8 mouse cellular contexts compared by ENCODE assay signal in genomic region chr5:123720328-123721311, GRCm38 (mm10). TPM values are rescaled to one million over a fixed set of nuclear protein-coding genes. Genes with fewer than 3 reads are reported as not detected.
DNase-seq lines count a peak whose midpoint lies in the region; ATAC-seq lines count a peak whose summit lies in the region.

Zcchc8 (minus strand) TSS chr5:123721100.

- under 1% methylated on average over 83 of the region's 83 CpGs for WGBS in hindbrain, embryonic 14.5 days

- peak; percentile 100 for ATAC-seq in hindbrain, embryonic 14.5 days (ENCODE audit: low FRiP score)

- peak within 1 kb of the TSS; percentile 71 for H3K4me3 ChIP-seq in hindbrain, embryonic 14.5 days (replicated peaks; ENCODE audit: low read length)

- H3K4me2 ChIP-seq in hindbrain, embryonic 14.5 days (replicated peaks), result peak within 1 kb of the TSS; percentile 80

- peak; percentile 99 for DNase-seq in R1 (ENCODE audit: low read depth, low spot score)
- DNase-seq in cerebellum, postnatal 25 days, result peak; percentile 94 to 95
- DNase-seq in frontal cortex, postnatal 25 days (ENCODE audit: low spot score in 2 of 2), result peak; percentile 87 to 96
- peak; percentile 98 for DNase-seq in hindbrain, embryonic 14.5 days (ENCODE audit: low spot score)
- DNase-seq in layer of hippocampus, postnatal 36 days, result peak; percentile 95 to 97
- DNase-seq in lung, postnatal 36 days, result peak; percentile 99
- peak; percentile 99 for DNase-seq in retina, postnatal 1 day
- peak; percentile 88 to 94 for DNase-seq in urinary bladder, adult 18-20 months (ENCODE audit: low spot score in 2 of 2)

- peak within 1 kb of the TSS; percentile 85 for H3K27ac ChIP-seq in hindbrain, embryonic 14.5 days

- H3K27me3 ChIP-seq in hindbrain, embryonic 14.5 days (ENCODE audit: control insufficient read depth, insufficient read depth, low read length), result no peaks in the 10 kb centered on the region

- H3K4me1 ChIP-seq in hindbrain, embryonic 14.5 days (replicated peaks; ENCODE audit: control insufficient read depth, insufficient read depth, low read length), result peaks cover 16% of the 10 kb centered on the region

- peaks cover 23% of the 10 kb centered on the region for H3K36me3 ChIP-seq in hindbrain, embryonic 14.5 days (replicated peaks; ENCODE audit: control insufficient read depth, insufficient read depth)

- no peaks in the 10 kb centered on the region for H3K9me3 ChIP-seq in hindbrain, embryonic 14.5 days (ENCODE audit: control insufficient read depth, low read length)

- H3K9ac ChIP-seq in hindbrain, embryonic 14.5 days, result peak within 1 kb of the TSS; percentile 74

RNA-seq across cellular contexts. Expression of gene Zcchc8, which starts in this region (rescaled TPM):
- 55.5 and 61.0 TPM in 2 replicates for polyA plus RNA-seq in hindbrain, embryonic 14.5 days (2014; fragmentation: Nextera tagmentation; extraction: Ambion mirVana)
- 10 to 100 TPM; 49.6 to 63.2 TPM for total RNA-seq in layer of hippocampus, postnatal 36 days (2021)

Comparison
In these comparisons a context has a peak if more than half of its experiments do, and no peak if none do; other contexts are left out.
1. Peak in every context shown above with its lines: DNase-seq, ATAC-seq, H3K4me3 ChIP-seq and H3K27ac ChIP-seq.